In the genomic region with DNA sequence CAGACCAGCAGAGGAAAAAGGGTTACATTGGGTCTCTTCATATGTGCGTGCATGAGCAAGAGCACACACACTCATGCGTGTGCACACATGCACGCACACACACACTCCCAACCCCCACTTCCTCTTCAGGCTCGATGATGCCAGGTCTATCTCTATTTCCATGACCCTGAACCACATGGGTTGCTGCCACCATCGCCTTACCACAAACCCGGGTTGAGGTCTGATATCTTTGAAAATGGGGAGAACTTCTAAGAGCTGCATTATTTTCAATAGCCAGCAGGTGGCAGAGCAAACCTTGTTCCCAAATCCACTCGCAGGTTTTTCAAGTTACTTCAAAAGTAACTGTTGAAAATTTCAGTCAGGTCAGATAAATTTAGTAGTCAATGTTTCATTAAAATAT, we compare ENCODE assay signal across 8 mouse cellular contexts.
A peak's percentile ranks its signal among the peaks of the same experiment; 100 is the strongest.
DNase-seq lines count a peak whose midpoint lies in the region; ATAC-seq lines count a peak whose summit lies in the region.

No protein-coding gene starts in this region.

- 26% methylated on average over 7 of the region's 7 CpGs for WGBS in limb, embryonic 11.5 days
- 28% methylated on average over 7 of the region's 7 CpGs for WGBS in limb, embryonic 10.5 days
- WGBS in embryonic facial prominence, embryonic 14.5 days, result 35% methylated on average over 7 of the region's 7 CpGs

- no peak overlapping the region for H3K4me2 ChIP-seq in limb, embryonic 11.5 days (ENCODE audit: low read depth, severe bottlenecking)
- H3K4me2 ChIP-seq in embryonic facial prominence, embryonic 14.5 days (ENCODE audit: low read depth, low read length), result no peak overlapping the region

- no peak overlapping the region for H3K4me3 ChIP-seq in limb, embryonic 11.5 days (ENCODE audit: low read depth, low read length)
- H3K4me3 ChIP-seq in limb, embryonic 10.5 days, result no peak overlapping the region
- no peak overlapping the region for H3K4me3 ChIP-seq in embryonic facial prominence, embryonic 14.5 days (ENCODE audit: low read depth, low read length)

- no peaks in the 10 kb centered on the region for H3K9me3 ChIP-seq in limb, embryonic 11.5 days (ENCODE audit: control insufficient read depth, low read length)
- no peaks in the 10 kb centered on the region for H3K9me3 ChIP-seq in limb, embryonic 10.5 days (replicated peaks)
- H3K9me3 ChIP-seq in embryonic facial prominence, embryonic 14.5 days (ENCODE audit: control insufficient read depth, low read length), result no peaks in the 10 kb centered on the region

- no peak for ATAC-seq in limb, embryonic 11.5 days (ENCODE audit: insufficient number of reproducible peaks, low FRiP score, low TSS enrichment, low read depth)
- ATAC-seq in embryonic facial prominence, embryonic 14.5 days (ENCODE audit: low read depth), result no peak
- ATAC-seq in megakaryocyte, adult 5-6 weeks (ENCODE audit: poor library complexity, severe bottlenecking), result peak; percentile 39

- peak; percentile 27 for DNase-seq in cerebellum, adult 8-10 months
- no peak for DNase-seq in cerebellum, adult 11-12 months
- peak; percentile 69 for DNase-seq in limb, embryonic 11.5 days (ENCODE audit: low spot score)
- DNase-seq in limb, embryonic 10.5 days (ENCODE audit: low spot score), result no peak
- DNase-seq in R1 (ENCODE audit: low read depth, low spot score), result peak; percentile 76
- DNase-seq in embryonic facial prominence, embryonic 14.5 days (ENCODE audit: low spot score), result peak; percentile 76
- no peak for DNase-seq in yolk sac, embryonic 10.5 days (ENCODE audit: low spot score)

- H3K4me1 ChIP-seq in limb, embryonic 11.5 days (ENCODE audit: control insufficient read depth, insufficient read depth, low read length), result 0 out of 2 replicates have a peak, but pooled peaks cover 2% of the 10 kb centered on the region
- H3K4me1 ChIP-seq in limb, embryonic 10.5 days, result peaks cover 17% of the 10 kb centered on the region
- H3K4me1 ChIP-seq in embryonic facial prominence, embryonic 14.5 days (ENCODE audit: control insufficient read depth, insufficient read depth, low read length), result 0 out of 2 replicates have a peak, but pooled peaks cover 6% of the 10 kb centered on the region

- peaks cover 3% of the 10 kb centered on the region for H3K27me3 ChIP-seq in limb, embryonic 11.5 days (ENCODE audit: control insufficient read depth, insufficient read depth, low read length)
- peaks cover 68% of the 10 kb centered on the region for H3K27me3 ChIP-seq in limb, embryonic 10.5 days (ENCODE audit: low read depth, poor library complexity, severe bottlenecking)
- peaks cover 30% of the 10 kb centered on the region for H3K27me3 ChIP-seq in embryonic facial prominence, embryonic 14.5 days (replicated peaks; ENCODE audit: control insufficient read depth, insufficient read depth, low read length)

- H3K36me3 ChIP-seq in limb, embryonic 11.5 days (ENCODE audit: control insufficient read depth, insufficient read depth, low read length), result no peaks in the 10 kb centered on the region
- no peaks in the 10 kb centered on the region for H3K36me3 ChIP-seq in limb, embryonic 10.5 days
- no peaks in the 10 kb centered on the region for H3K36me3 ChIP-seq in embryonic facial prominence, embryonic 14.5 days (ENCODE audit: control insufficient read depth, insufficient read depth, low read length)

- no peak overlapping the region for H3K27ac ChIP-seq in limb, embryonic 11.5 days (replicated peaks; ENCODE audit: low read depth, low read length)
- H3K27ac ChIP-seq in limb, embryonic 10.5 days, result no peak overlapping the region
- no peak overlapping the region for H3K27ac ChIP-seq in embryonic facial prominence, embryonic 14.5 days (replicated peaks; ENCODE audit: low read depth, low read length)

- H3K9ac ChIP-seq in limb, embryonic 11.5 days (ENCODE audit: low read length), result no peak overlapping the region
- H3K9ac ChIP-seq in embryonic facial prominence, embryonic 14.5 days (ENCODE audit: low read depth, low read length), result no peak overlapping the region

Comparison
In these comparisons a context has a peak if more than half of its experiments do, and no peak if none do; other contexts are left out.
1. DNase-seq: peak in cerebellum, adult 8-10 months (single experiment), limb, embryonic 11.5 days (single experiment), R1 (single experiment) and embryonic facial prominence, embryonic 14.5 days (single experiment); none in cerebellum, adult 11-12 months (single experiment), limb, embryonic 10.5 days (single experiment) and yolk sac, embryonic 10.5 days (single experiment).